Mouse (Mus musculus): Measurements from ENCODE around the gene Gm5134. TPM values are rescaled to one million over a fixed set of nuclear protein-coding genes. Genes with fewer than 3 reads are reported as not detected.

Gene Gm5134
- total and polyA plus RNA-seq, 3 experiments, result not detected

- TF ChIP-seq CTCF (IDR thresholded peaks at IDR 0.05 in 2 of 3, conservative IDR thresholded peaks at IDR 0.05 in 1 of 3; ENCODE audit: control insufficient read depth in 1 of 3, insufficient read depth in 1 of 3, low read depth in 2 of 3, low read length in 3 of 3, poor library complexity in 1 of 3, severe bottlenecking in 1 of 3), result no peak
- TF ChIP-seq E2F4 (IDR thresholded peaks at IDR 0.05; ENCODE audit: borderline replicate concordance, low read depth, low read length), result no peak
- TF ChIP-seq JUND (IDR thresholded peaks at IDR 0.05; ENCODE audit: low read depth, low read length), result no peak
- TF ChIP-seq ZNF384 (IDR thresholded peaks at IDR 0.05; ENCODE audit: low read depth, low read length), result no peak
- no peak for TF ChIP-seq GABPA (IDR thresholded peaks at IDR 0.05; ENCODE audit: low read depth, low read length)
- DNase-seq (ENCODE audit: low read depth, low spot score), result peak; percentile 24
- peaks cover 33% of the 10 kb centered on the region for H3K79me2 ChIP-seq (ENCODE audit: control insufficient read depth, insufficient read depth, low read length, poor library complexity)
- H3K4me1 ChIP-seq (ENCODE audit: control insufficient read depth in 1 of 2, insufficient read depth in 2 of 2, low read length in 2 of 2), result peaks cover 4 to 10% of the 10 kb centered on the region in 2 experiments
- H3K27ac ChIP-seq (ENCODE audit: control insufficient read depth, low read depth, low read length), result no peak overlapping the region
- no peak overlapping the region for H3K4me3 ChIP-seq (ENCODE audit: control insufficient read depth in 1 of 2, insufficient read depth in 1 of 2, low read depth in 2 of 2, low read length in 2 of 2)
- H3K27me3 ChIP-seq (ENCODE audit: control insufficient read depth in 1 of 2, insufficient read depth in 2 of 2, low read length in 2 of 2), result no peaks in the 10 kb centered on the region
- H3K9ac ChIP-seq (ENCODE audit: control insufficient read depth, low read depth, low read length, poor library complexity, severe bottlenecking), result no peak overlapping the region
- peaks cover 9 to 22% of the 10 kb centered on the region in 2 experiments for H3K36me3 ChIP-seq (ENCODE audit: control insufficient read depth in 1 of 2, insufficient read depth in 2 of 2, low read length in 2 of 2)
- H3K9me3 ChIP-seq (replicated peaks; ENCODE audit: insufficient read depth, low read length), result no peaks in the 10 kb centered on the region
These were observed 79.8 kb downstream of the Gm5134 start for GRCm38 (mm10) chr10:76034001-76034600.

GRCm38 (mm10) chr10:76035277-76035676 is 81.0 kb downstream of the Gm5134 start:
- H3K9me3 ChIP-seq (replicated peaks; ENCODE audit: insufficient read depth, low read length), result no peaks in the 10 kb centered on the region
- no peak overlapping the region for H3K4me3 ChIP-seq (ENCODE audit: control insufficient read depth in 1 of 2, insufficient read depth in 1 of 2, low read depth in 2 of 2, low read length in 2 of 2)
- peaks cover 4 to 10% of the 10 kb centered on the region in 2 experiments for H3K4me1 ChIP-seq (ENCODE audit: control insufficient read depth in 1 of 2, insufficient read depth in 2 of 2, low read length in 2 of 2)
- no peak overlapping the region for H3K9ac ChIP-seq (ENCODE audit: control insufficient read depth, low read depth, low read length, poor library complexity, severe bottlenecking)
- DNase-seq (ENCODE audit: low read depth, low spot score), result no peak
- H3K79me2 ChIP-seq (ENCODE audit: control insufficient read depth, insufficient read depth, low read length, poor library complexity), result peaks cover 33% of the 10 kb centered on the region
- no peak for TF ChIP-seq BHLHE40 (IDR thresholded peaks at IDR 0.05; ENCODE audit: borderline replicate concordance, low read depth, low read length)
- TF ChIP-seq MAZ (IDR thresholded peaks at IDR 0.05; ENCODE audit: low read depth, low read length), result no peak
- TF ChIP-seq TCF12 (IDR thresholded peaks at IDR 0.05; ENCODE audit: low read depth, low read length), result no peak
- no peak for TF ChIP-seq MAX (IDR thresholded peaks at IDR 0.05; ENCODE audit: low read length)
- TF ChIP-seq KAT2A (conservative IDR thresholded peaks at IDR 0.05; ENCODE audit: low read depth, low read length), result no peak
- TF ChIP-seq POLR2A (IDR thresholded peaks at IDR 0.05; ENCODE audit: control insufficient read depth in 1 of 2, insufficient read depth in 1 of 2, low read depth in 1 of 2, low read length in 2 of 2, poor library complexity in 1 of 2), result no peak
- H3K36me3 ChIP-seq (ENCODE audit: control insufficient read depth in 1 of 2, insufficient read depth in 2 of 2, low read length in 2 of 2), result peaks cover 10 to 22% of the 10 kb centered on the region in 2 experiments
- no peaks in the 10 kb centered on the region for H3K27me3 ChIP-seq (ENCODE audit: control insufficient read depth in 1 of 2, insufficient read depth in 2 of 2, low read length in 2 of 2)
- H3K27ac ChIP-seq (ENCODE audit: control insufficient read depth, low read depth, low read length), result no peak overlapping the region

- Histone ChIP-seq H3K4me1 (ENCODE audit: control insufficient read depth in 1 of 2, insufficient read depth in 2 of 2, low read length in 2 of 2) (peaks cover 4 to 10% of the 10 kb centered on the region in 2 experiments), H3K9me3 (replicated peaks; ENCODE audit: insufficient read depth, low read length) (no peaks in the 10 kb centered on the region), H3K79me2 (ENCODE audit: control insufficient read depth, insufficient read depth, low read length, poor library complexity) (peaks cover 33% of the 10 kb centered on the region), H3K27ac (ENCODE audit: control insufficient read depth, low read depth, low read length) (no peak overlapping the region), H3K9ac (ENCODE audit: control insufficient read depth, low read depth, low read length, poor library complexity, severe bottlenecking) (no peak overlapping the region), H3K36me3 (ENCODE audit: control insufficient read depth in 1 of 2, insufficient read depth in 2 of 2, low read length in 2 of 2) (peaks cover 10 to 22% of the 10 kb centered on the region in 2 experiments), H3K27me3 (ENCODE audit: control insufficient read depth in 1 of 2, insufficient read depth in 2 of 2, low read length in 2 of 2) (no peaks in the 10 kb centered on the region), H3K4me3 (ENCODE audit: control insufficient read depth in 1 of 2, insufficient read depth in 1 of 2, low read depth in 2 of 2, low read length in 2 of 2) (no peak overlapping the region)
- no peak for DNase-seq (ENCODE audit: low read depth, low spot score)
- TF ChIP-seq ELF1 (IDR thresholded peaks at IDR 0.05; ENCODE audit: low read depth, low read length) (no peak), USF2 (IDR thresholded peaks at IDR 0.05; ENCODE audit: borderline replicate concordance in 1 of 2, insufficient read depth in 1 of 2, low read depth in 1 of 2, low read length in 2 of 2) (no peak), MYC (IDR thresholded peaks at IDR 0.05; ENCODE audit: low read depth, low read length) (no peak), GATA1 (IDR thresholded peaks at IDR 0.05; ENCODE audit: low read depth, low read length) (no peak), E2F4 (IDR thresholded peaks at IDR 0.05; ENCODE audit: borderline replicate concordance, low read depth, low read length) (no peak), CHD1 (IDR thresholded peaks at IDR 0.05; ENCODE audit: low read depth, low read length) (no peak), SMC3 (IDR thresholded peaks at IDR 0.05; ENCODE audit: low read depth, low read length) (no peak), MAFK (IDR thresholded peaks at IDR 0.05; ENCODE audit: borderline replicate concordance, low read depth, low read length) (no peak), JUND (IDR thresholded peaks at IDR 0.05; ENCODE audit: low read depth, low read length) (no peak), GABPA (IDR thresholded peaks at IDR 0.05; ENCODE audit: low read depth, low read length) (no peak), TAL1 (IDR thresholded peaks at IDR 0.05; ENCODE audit: low read length) (no peak), MAZ (IDR thresholded peaks at IDR 0.05; ENCODE audit: low read depth, low read length) (no peak), EP300 (IDR thresholded peaks at IDR 0.05; ENCODE audit: low read depth in 1 of 2, low read length in 2 of 2) (peak in 1 of 2 experiments; percentile 59; a peak in 1 of 4 replicates), TCF12 (IDR thresholded peaks at IDR 0.05; ENCODE audit: low read depth, low read length) (no peak), BHLHE40 (IDR thresholded peaks at IDR 0.05; ENCODE audit: borderline replicate concordance, low read depth, low read length) (no peak), SIN3A (IDR thresholded peaks at IDR 0.05; ENCODE audit: low read length) (no peak), KAT2A (conservative IDR thresholded peaks at IDR 0.05; ENCODE audit: low read depth, low read length) (no peak), USF1 (IDR thresholded peaks at IDR 0.05; ENCODE audit: low read depth, low read length) (no peak), ETS1 (IDR thresholded peaks at IDR 0.05; ENCODE audit: low read depth, low read length) (0 out of 2 replicates have a peak, but pooled peaks have one; percentile 16), MYB (IDR thresholded peaks at IDR 0.05; ENCODE audit: low read depth, low read length) (peak; percentile 63; the same call in 1 of the 2 replicates), POLR2AphosphoS2 (IDR thresholded peaks at IDR 0.05; ENCODE audit: low read length) (no peak)
These were observed 82.6 kb downstream of the Gm5134 start for GRCm38 (mm10) chr10:76036962-76037361.
